Mouse (Mus musculus) embryonic facial prominence, embryonic 15.5 days (tissue): ENCODE data around the gene Kdelr3. TPM values are rescaled to one million over a fixed set of nuclear protein-coding genes. Genes with fewer than 3 reads are reported as not detected.

Experiments used
- ATAC-seq: fragments of 200-750 bp; cut with Nextera tagmentation; 2 replicates; pipeline ENCODE4 v1.8.0; 2017; ENCODE audit warnings: low read depth, moderate TSS enrichment; ENCODE audit not compliant: insufficient number of reproducible peaks, low FRiP score, low TSS enrichment
- H3K27ac ChIP-seq: fragments of 300-500 bp; sonication (generic); replicated peaks from 2 replicates; pipeline ENCODE4 v1.5.1; 2015; ENCODE audit warnings: mild to moderate bottlenecking, inconsistent platforms
- H3K27me3 ChIP-seq: fragments of 300-500 bp; sonication (generic); 2 replicates; pipeline ENCODE4 v1.6.1; 2015; ENCODE audit warnings: inconsistent platforms
- H3K36me3 ChIP-seq: fragments of 300-500 bp; sonication (generic); 2 replicates; pipeline ENCODE4 v1.6.1; 2015; ENCODE audit warnings: mild to moderate bottlenecking, inconsistent platforms
- H3K4me1 ChIP-seq: fragments of 300-500 bp; sonication (generic); 2 replicates; pipeline ENCODE4 v1.6.1; 2015; ENCODE audit warnings: inconsistent platforms
- H3K4me2 ChIP-seq: fragments of 300-500 bp; sonication (generic); replicated peaks from 2 replicates; pipeline ENCODE4 v1.6.1; 2015; ENCODE audit warnings: mild to moderate bottlenecking, inconsistent platforms
- H3K4me3 ChIP-seq: fragments of 300-500 bp; sonication (generic); replicated peaks from 2 replicates; pipeline ENCODE4 v1.5.1; 2015; ENCODE audit warnings: mild to moderate bottlenecking, inconsistent platforms
- H3K9ac ChIP-seq: fragments of 300-500 bp; sonication (generic); 2 replicates; pipeline ENCODE4 v1.6.1; 2015; ENCODE audit warnings: inconsistent platforms
- H3K9me3 ChIP-seq: fragments of 300-500 bp; sonication (generic); replicated peaks from 2 replicates; pipeline ENCODE4 v1.6.1; 2016; ENCODE audit warnings: inconsistent platforms
- WGBS: fragments of 180-500 bp; shearing (Covaris S2); methylation state at CpG from one replicate; pipeline ENCODE4 v1.1.7; 2015; 5-methylcytosine and 5-hydroxymethylcytosine counted together
- microRNA-seq: library from miRNA; unstranded; fragments of <30 nt; microRNA quantifications from one replicate; pipeline ENCODE4, GENCODE M21; 2016; ENCODE audit warnings: borderline number of aligned reads
- polyA plus RNA-seq: library from polyadenylated mRNA; unstranded; fragments of >200 nt; fragmentation: Nextera tagmentation; extraction: Ambion mirVana; gene quantifications from 2 replicates; pipeline ENCODE4 v1.2.1, GENCODE M21; 2015

Kdelr3 gene
- polyA plus RNA-seq, 1 experiment from 2014 or later: 168 TPM

- no peak for ATAC-seq
- H3K27ac ChIP-seq: no peak overlapping the region
- H3K9ac ChIP-seq: no peak overlapping the region
- H3K27me3 ChIP-seq: no peaks in the 10 kb centered on the region
- H3K4me2 ChIP-seq: no peak overlapping the region
- H3K4me3 ChIP-seq: no peak overlapping the region
- H3K4me1 ChIP-seq: no peaks in the 10 kb centered on the region
- 85% methylated on average over 2 of the region's 2 CpGs for WGBS
- H3K9me3 ChIP-seq: no peaks in the 10 kb centered on the region
- no peaks in the 10 kb centered on the region for H3K36me3 ChIP-seq
Observed at GRCm38 (mm10) chr15:79576947-79577346, 60.7 kb downstream of the Kdelr3 start.

Small RNA genes within 50 kb of the gene (microRNA-seq; reads per million reads assigned to microRNA genes)
- not detected for gene Gm44302

Other genes starting within 250 kb of the Kdelr3 start
- 16.1 and 18.5 TPM in 2 replicates for gene Baiap2l2, start 230.9 kb upstream of the Kdelr3 start, polyA plus RNA-seq
- 16.2 and 17.0 TPM in 2 replicates for gene Pla2g6, start 188.0 kb upstream of the Kdelr3 start, polyA plus RNA-seq
- gene Maff, start 169.8 kb upstream of the Kdelr3 start, polyA plus RNA-seq: 3.5 and 3.7 TPM in 2 replicates
- gene Tmem184b, start 112.8 kb upstream of the Kdelr3 start, polyA plus RNA-seq: 87.4 and 92.8 TPM in 2 replicates
- gene Csnk1e, start 60.8 kb upstream of the Kdelr3 start, polyA plus RNA-seq: 113 and 117 TPM in 2 replicates
- 0.14 and 0.15 TPM in 2 replicates for gene Kcnj4, start 11.2 kb upstream of the Kdelr3 start, polyA plus RNA-seq
- 48.5 and 55.1 TPM in 2 replicates for gene Ddx17, start 30.3 kb downstream of the Kdelr3 start, polyA plus RNA-seq
- 2.2 and 2.5 TPM in 2 replicates for gene Dmc1, start 88.7 kb downstream of the Kdelr3 start, polyA plus RNA-seq
- 1.8 and 1.9 TPM in 2 replicates for gene Fam227a, start 142.5 kb downstream of the Kdelr3 start, polyA plus RNA-seq
- 67.3 and 78.6 TPM in 2 replicates for gene Cby1, start 142.8 kb downstream of the Kdelr3 start, polyA plus RNA-seq
- 207 and 210 TPM in 2 replicates for gene Tomm22, start 154.4 kb downstream of the Kdelr3 start, polyA plus RNA-seq
- 27.0 and 28.0 TPM in 2 replicates for gene Josd1, start 171.5 kb downstream of the Kdelr3 start, polyA plus RNA-seq
- gene Gtpbp1, start 174.4 kb downstream of the Kdelr3 start, polyA plus RNA-seq: 36.4 and 39.1 TPM in 2 replicates
- 6.4 and 7.7 TPM in 2 replicates for gene Sun2, start 226.1 kb downstream of the Kdelr3 start, polyA plus RNA-seq